Mouse (Mus musculus) olfactory bulb, adult 2 months (tissue): ENCODE measurements around the gene Cfap157.

Experiments
- CTCF ChIP-seq: fragments of 200-500 bp; IDR thresholded peaks from 2 replicates; pipeline ENCODE4 v1.5.1; 2012; ENCODE audit warnings: low read depth, mild to moderate bottlenecking, low read length, moderate library complexity; ENCODE audit not compliant: insufficient read depth
- POLR2A ChIP-seq: fragments of 200-500 bp; IDR thresholded peaks from 2 replicates; pipeline ENCODE4 v1.6.1; 2012; ENCODE audit warnings: mild to moderate bottlenecking, low read depth, low read length, moderate library complexity; ENCODE audit not compliant: insufficient read depth

DNA sequence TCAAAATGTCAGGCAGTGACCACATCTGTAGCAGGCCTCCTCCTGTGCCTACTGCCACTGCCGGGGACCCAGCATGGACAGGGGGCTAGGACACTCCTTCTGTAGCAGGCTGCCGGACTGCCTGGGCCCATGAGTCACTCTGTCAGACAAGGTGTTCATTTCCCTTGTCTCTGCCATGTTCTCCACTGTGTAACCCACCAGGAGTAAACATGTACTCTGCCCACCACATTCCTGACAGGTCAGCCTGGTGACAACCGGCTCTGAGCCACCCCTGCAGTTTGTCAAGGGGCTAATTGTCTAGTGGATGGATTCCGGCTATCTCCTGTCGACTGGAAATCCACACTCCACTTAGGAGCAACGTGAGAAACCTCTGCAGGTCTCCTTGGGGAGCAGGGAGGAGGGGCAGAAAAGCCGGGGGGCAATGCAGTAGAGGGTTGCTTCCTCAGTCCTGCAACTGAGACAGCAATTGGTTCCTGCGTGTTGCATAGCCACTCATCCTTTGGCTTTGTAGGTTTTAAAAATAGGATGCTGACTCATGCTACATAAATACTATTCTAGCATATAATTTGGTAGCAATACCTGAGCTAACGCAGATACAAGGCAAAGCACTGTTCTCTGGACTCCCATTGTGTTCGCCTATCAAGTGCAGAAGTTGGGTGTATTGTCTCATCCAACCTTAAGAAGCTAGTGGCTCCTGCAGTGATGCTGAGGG is 14.2 kb upstream of the Cfap157 start:
- TF ChIP-seq CTCF (no peak), POLR2A (no peak)
